Mouse (Mus musculus) liver, adult (tissue): ENCODE measurements around the gene Mrpl37.

Experiments
- GATA4 ChIP-seq: IDR thresholded peaks from 2 replicates; pipeline ENCODE4 v1.6.1; 2014; ENCODE audit warnings: mild to moderate bottlenecking, low read length; ENCODE audit not compliant: insufficient replicate concordance

Mrpl37 gene

DNA sequence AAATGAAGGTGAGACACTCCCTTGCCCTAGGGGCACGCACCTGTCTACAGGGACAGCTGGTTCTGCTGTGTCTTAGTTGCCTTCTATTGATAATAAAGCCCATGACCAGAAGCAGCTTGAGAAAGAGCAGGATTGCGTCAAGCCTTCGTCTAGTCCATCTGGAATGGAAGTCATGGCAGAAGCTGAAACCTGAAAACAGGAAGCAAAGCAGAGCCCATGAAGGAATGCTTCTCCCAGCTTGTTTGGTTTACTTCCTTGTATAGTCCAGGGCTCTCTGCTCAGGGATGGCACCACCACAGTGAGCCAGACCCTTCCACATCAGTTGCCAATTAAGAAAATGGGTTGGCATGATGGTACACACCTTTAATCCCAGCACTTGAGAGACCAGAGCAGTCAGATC, 15.5 kb upstream of the Mrpl37 start:
- TF ChIP-seq GATA4: no peak

DNA sequence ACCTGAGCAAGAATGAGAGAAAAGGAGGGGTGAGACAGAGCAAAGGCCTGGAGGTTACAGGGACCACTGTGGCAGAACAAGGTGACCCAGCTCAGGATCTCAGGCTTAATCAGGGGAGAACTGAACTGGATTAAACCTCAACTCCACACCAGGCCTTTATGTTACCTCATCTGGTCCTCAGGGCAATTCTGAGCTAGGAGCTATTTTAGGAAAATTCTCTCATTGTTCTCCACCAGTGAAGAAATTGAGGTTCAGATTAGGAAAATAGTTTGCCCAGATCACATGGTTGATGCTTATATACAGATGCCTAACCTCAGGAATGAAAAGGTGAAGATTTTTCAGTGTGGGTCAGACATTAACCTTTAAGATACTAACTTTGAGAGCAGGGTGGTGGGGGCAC, 13.0 kb upstream of the Mrpl37 start:
- no peak for TF ChIP-seq GATA4

DNA sequence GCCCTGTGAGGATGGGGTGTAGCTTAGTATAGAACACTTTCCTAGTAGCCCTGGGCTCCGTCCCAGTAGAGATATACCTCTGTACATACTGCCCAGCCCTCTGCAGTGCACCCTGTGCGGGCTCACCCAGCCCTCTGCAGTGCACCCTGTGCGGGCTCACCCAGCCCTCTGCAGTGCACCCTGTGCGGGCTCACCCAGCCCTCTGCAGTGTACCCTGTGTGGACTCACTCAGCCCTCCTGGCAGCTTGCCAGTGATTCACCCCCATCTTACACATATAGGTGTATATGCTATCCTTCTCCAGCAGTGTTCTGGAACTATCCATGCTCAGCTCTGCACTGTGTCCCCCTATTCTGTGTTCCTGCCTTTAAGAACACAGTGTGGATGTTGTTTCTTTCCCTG, 12.2 kb upstream of the Mrpl37 start:
- no peak for TF ChIP-seq GATA4

DNA sequence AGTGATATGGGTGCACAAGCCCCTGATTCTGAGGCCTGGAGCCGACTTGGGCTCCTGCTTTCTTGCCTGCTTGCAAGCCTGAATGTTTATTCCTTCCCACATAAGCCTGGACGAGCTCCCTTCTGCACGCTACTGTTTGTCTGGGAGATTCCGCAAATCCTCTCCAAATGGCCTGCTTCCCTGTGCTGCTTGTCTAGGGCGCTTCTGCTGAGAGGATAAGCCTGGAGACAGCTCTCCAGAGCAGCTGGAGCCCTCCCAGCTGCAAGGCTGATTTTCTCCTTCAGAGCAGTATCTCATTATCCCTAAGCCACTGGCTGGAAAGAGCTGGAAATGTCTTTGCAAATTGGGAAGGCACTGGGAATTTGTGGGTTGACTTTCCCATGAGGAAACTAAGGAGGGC, 8.8 kb upstream of the Mrpl37 start:
- TF ChIP-seq GATA4: no peak

DNA sequence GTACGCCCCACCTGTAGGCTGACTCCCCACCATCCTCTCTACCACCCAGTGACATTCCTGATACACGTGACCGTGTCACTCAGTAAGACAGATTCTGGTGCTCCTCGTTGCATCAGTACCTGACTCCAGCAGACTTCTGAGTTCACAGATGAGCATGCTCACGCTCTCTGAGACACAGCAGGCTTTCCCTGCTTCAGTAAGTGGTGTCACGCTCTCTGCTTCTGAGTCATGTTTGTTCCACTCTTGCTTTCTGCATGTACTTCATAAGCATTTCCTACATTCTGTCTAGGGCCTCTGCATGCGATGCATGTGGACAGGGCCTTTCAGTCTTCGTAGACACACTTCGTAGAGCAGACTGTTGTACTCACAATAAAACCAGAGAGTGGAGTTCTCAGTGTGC, 5.7 kb upstream of the Mrpl37 start:
- TF ChIP-seq GATA4: no peak

DNA sequence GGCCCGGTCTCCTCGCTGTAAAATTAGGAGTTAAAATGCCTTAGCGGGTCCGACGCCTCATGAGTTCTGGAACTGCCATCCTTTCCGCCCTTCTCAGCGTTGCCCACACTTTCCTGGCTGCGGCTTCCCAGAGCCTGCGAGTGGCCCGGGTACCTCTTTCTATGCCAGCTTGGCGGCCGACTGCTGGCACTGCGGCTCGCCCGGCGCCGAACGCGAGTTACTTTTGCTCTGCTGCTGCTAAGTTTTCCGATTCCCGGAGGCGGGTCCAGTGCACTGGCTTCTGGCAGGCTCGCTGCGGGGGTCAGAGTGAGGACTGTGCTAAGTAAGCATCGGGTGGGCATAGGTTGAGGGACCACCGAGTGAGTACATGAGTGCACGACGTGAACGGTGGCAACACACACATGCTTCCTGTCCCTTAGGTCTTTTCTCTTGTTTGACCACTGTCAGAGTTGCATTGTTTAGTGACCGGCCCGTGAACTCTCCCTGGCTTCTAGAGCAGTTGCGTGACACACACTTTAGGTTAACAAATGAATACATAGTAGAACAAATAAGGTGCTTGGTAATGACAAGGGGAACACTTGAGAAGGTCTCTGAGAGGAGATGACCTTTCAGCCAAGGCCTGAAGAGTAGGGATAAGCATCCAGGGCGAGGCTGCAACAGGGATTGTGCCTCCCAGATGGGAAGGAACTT, 628 bp upstream of the Mrpl37 start:
- TF ChIP-seq GATA4: no peak

DNA sequence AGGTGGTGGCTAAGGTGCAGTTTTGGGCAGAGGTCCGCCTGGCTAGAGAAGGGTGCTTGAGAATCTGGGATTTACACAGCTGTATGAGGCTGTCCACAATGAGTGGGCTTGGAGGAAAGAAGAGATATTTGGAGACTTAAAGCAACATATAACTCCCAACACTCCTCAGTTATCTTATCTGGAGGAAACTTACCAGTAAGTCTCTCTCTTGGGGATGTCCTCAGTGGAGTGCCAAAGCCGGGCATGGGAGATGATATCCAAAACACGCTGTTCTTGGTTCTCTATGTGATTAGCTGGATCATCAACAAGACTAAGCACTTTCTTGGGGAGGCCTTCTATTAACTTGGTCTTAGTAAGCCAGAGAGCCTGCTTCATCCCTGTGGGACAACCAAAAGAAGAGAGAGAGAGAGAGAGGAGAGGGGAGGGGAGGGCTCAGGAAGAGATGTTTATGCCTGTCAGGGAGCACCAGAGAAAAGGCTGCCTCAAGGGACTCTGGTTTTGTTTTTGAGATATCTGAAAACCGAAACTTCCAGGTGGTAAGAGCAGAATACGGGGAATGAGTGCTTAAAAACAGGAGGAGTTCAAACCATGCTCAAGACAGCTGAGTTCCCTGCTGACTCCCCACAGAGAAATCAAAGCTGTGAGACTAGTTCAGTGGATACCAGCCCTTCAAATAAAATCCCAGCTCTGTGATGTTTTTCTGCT, 2.1 kb downstream of the Mrpl37 start:
- TF ChIP-seq GATA4: no peak

DNA sequence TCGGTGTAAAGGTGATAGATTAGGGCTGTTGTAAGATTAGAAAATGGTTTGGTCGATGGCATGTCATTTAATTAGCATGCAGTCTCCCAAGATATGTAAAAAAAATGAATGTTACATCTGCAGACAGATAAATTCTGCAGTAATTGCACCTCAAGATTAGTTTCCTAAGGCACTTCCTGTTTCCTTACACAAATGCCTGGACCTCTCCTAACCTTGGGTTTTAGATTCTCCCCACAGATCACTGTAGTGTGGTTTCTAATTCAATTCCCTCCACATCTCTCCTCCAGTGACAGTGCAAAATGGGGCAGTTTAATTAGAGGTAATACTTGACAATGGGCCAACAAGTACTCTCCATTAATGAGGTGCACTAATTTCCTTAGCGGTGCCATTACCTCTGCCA, 3.5 kb downstream of the Mrpl37 start:
- TF ChIP-seq GATA4: no peak

DNA sequence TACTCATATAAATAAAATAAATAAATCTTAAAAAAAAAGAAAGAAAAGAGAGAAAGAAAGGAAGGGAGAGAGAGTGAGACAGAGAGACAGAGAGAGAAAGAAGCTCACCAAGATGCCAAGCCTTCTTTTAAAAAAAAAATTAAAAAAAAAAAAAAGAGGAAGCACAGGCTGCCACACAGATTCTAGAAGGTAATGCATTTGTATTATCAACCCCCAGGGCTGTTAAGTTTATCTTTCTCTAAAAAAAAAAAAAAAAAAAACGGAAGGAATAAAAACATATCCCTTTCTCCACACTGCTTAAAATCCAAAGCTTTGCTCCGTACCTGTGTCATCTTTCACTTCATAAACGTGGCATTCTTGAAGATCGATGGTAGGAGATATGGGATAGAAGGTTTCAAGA, 5.1 kb downstream of the Mrpl37 start:
- no peak for TF ChIP-seq GATA4

DNA sequence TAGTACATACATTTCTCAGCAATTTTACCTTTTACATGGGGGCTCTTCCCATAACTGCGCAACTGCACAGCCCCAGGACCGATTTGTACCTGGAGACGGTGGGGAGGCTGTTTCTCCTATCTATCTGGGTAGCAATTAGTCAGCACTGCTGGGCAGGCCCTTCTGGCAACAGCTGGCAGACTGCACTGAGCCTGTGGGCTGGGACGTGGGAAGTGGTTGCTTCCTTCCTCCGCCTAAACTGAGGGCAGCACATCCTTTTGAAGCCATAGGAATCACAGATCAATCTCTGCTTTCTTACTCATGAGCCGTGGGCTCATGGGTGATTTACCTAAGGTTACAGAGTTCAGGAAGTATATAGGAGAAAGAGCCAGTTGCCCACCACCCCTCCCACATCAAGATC, 7.9 kb downstream of the Mrpl37 start:
- TF ChIP-seq GATA4: no peak

DNA sequence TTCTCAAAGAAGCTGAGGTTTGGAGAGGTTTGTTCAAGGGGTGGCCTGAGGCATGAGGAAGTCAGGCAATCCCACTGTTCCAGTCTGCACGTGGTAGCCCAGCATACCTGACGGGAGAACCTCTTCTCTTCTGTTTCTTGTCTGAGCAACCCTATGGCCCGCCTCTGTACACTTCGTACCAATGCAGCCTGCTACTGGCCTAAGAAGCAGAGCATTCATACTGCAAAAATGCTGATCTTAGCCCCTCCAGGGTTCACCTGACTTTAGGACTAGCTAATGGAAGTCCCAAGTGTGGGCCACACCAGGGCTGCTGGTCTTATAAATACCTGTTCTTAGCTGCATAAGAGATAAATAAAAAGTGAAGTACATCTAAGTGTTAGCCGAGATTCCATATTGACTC, 8.3 kb downstream of the Mrpl37 start:
- no peak for TF ChIP-seq GATA4

DNA sequence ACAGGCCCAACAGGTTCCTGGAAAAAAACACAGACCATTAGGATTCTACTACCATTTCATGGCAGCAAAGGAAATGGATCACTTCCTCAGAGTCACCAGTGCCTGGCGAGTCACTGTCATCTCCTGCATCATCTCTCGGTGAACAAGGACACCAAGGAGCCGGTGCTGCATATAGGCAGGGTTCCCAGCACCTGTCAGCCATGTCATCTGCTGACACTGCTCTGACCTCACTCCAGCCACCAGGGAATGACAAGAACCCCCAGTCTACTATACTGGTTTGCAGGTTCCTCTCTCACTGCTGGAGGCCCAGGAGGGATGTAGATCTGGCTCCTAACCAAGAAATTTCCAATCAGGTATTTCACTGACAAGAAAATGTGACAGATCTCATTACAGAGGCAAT, 10.6 kb downstream of the Mrpl37 start:
- no peak for TF ChIP-seq GATA4

DNA sequence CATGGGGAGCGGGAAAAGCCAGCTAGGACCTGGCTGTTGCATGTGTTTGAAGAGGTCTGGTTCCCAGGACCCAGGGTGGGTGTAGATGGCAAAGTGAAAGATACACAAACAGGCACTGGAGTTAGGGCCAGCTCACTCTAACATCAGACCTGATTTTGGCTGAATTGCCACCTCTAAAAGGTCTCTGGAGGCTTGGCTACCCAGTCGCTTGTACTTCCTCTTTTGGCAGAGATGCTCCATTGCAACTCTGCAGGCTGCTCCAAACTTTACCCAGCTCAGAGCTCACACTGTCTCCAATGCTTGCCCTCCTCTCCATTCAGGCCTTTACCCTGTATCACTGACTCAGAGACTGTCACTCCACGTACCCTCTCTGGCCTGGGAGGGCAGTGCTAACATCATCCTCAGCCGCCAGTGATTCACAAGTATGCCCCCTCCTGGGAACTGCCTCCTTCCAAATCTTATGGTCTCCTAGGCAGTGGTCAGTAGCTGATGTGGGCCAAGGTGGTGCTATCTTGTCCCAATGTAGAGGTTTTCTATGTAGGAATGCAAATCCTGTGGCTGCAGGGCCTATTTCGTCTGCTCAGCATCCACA, 13.6 kb downstream of the Mrpl37 start:
- no peak for TF ChIP-seq GATA4

DNA sequence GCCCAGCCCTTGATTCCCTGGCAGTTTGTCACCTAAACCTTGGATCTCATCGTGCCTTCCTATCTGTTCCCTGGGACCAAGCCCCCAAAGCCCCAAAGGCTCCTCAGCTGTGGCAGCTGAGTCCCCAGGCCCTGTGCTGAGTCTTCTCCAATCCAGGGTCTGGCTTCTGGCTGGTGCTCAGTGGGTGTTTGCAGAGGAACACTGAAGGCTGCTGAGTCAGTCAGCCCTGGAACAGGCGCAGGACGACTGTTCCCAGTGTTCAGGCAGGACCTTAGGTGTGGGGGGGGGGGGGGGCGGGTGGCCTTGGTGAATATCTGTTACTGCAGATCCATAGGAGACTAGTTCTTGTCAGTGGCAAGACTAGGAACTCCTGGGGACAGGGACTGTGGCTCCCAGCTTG, 14.8 kb downstream of the Mrpl37 start:
- no peak for TF ChIP-seq GATA4

DNA sequence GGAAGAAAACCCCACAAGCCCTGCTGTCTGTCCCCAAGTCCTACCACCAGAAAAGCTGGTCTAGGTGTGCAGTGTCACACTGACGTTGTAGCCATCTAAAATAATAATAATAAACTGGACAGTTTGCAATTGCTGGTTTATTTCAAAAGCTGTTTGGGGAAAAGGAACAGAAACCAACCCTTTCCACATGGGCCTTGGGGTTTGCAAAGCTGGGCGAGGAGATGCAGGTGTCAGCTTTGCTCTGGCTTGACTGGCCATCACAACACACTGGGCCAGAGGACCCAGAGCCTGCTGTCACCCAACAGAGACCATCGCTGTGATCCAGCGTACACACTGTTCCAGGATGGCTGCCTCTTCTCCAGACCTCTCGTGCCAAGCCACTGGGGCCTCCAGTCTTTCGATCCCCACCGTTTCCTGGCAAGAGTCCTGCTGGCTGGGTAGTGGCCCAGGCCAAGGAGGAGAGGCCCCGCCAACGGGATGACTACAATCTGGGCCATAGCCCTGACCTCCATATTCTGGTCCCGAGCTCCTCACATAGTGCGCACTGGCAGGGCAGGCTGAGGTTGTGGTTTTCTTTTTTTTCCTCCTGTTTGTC, 18.0 kb downstream of the Mrpl37 start:
- no peak for TF ChIP-seq GATA4

DNA sequence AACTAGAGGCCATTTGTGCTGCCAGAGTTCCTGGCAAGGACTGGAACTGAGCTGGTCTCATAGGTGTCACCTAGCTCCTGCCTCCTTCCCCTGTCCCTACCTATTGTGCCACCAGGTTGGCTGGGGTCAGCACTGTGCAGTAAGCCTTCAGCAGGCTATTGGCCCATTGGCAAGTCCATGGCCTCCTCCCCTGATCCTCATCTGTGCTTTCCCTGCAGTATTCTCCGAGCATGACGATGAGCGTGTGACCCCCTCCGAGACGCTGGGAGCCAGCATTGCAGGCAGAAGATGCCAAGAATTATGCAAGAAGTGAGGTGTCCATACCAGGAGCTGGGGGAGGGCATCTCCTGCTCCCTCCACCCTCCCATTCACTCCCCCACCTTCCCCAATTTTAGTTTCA, 18.9 kb downstream of the Mrpl37 start:
- TF ChIP-seq GATA4: no peak
